Mouse (Mus musculus): Measurements from ENCODE around the gene Pip5k1b. TPM values are rescaled to one million over a fixed set of nuclear protein-coding genes. Genes with fewer than 3 reads are reported as not detected.

Gene Pip5k1b
- polyA plus RNA-seq, 1 experiment: 0.24 TPM

GRCm38 (mm10) chr19:24378470-24378869 is 177.2 kb downstream of the Pip5k1b start:
- Histone ChIP-seq H3K4me3 (no peak overlapping the region), H3K27me3 (ENCODE audit: control insufficient read depth, insufficient read depth, insufficient read length) (no peaks in the 10 kb centered on the region), H3K4me2 (ENCODE audit: low read depth) (no peak overlapping the region), H3K79me2 (ENCODE audit: control insufficient read depth, insufficient read depth) (no peaks in the 10 kb centered on the region), H3K36me3 (ENCODE audit: control insufficient read depth, insufficient read depth) (no peaks in the 10 kb centered on the region), H3ac (ENCODE audit: control insufficient read depth, insufficient read length) (no peak overlapping the region)
- TF ChIP-seq SRF (IDR thresholded peaks at IDR 0.05; ENCODE audit: control insufficient read depth, insufficient read length, low read depth): no peak
- no peak for TF ChIP-seq MYOG (IDR thresholded peaks at IDR 0.05; ENCODE audit: control insufficient read depth in 1 of 3, insufficient read depth in 1 of 3, insufficient read length in 2 of 3, low read depth in 2 of 3)
- TF ChIP-seq MYOD1 (IDR thresholded peaks at IDR 0.05; ENCODE audit: control insufficient read depth in 1 of 3, insufficient read length in 2 of 3, low read depth in 2 of 3): no peak
- no peak for TF ChIP-seq CEBPB (IDR thresholded peaks at IDR 0.05; ENCODE audit: insufficient read depth, poor library complexity, severe bottlenecking)
- no peak for TF ChIP-seq TCF3 (IDR thresholded peaks at IDR 0.05; ENCODE audit: insufficient read length, low read depth)
- TF ChIP-seq POLR2A (IDR thresholded peaks at IDR 0.05; ENCODE audit: insufficient read length, low read depth): no peak
- no peak for TF ChIP-seq POLR2AphosphoS2 (IDR thresholded peaks at IDR 0.05; ENCODE audit: insufficient read length, low read depth)
- no peak for TF ChIP-seq TCF12 (IDR thresholded peaks at IDR 0.05; ENCODE audit: insufficient read depth, poor library complexity, severe bottlenecking)
- no peak for TF ChIP-seq E2F4 (IDR thresholded peaks at IDR 0.05; ENCODE audit: insufficient read depth)
- TF ChIP-seq MAX (IDR thresholded peaks at IDR 0.05; ENCODE audit: low read depth): no peak
- TF ChIP-seq USF1 (IDR thresholded peaks at IDR 0.05; ENCODE audit: low read depth): no peak
- TF ChIP-seq REST (IDR thresholded peaks at IDR 0.05; ENCODE audit: insufficient read depth, insufficient read length): no peak

DNA sequence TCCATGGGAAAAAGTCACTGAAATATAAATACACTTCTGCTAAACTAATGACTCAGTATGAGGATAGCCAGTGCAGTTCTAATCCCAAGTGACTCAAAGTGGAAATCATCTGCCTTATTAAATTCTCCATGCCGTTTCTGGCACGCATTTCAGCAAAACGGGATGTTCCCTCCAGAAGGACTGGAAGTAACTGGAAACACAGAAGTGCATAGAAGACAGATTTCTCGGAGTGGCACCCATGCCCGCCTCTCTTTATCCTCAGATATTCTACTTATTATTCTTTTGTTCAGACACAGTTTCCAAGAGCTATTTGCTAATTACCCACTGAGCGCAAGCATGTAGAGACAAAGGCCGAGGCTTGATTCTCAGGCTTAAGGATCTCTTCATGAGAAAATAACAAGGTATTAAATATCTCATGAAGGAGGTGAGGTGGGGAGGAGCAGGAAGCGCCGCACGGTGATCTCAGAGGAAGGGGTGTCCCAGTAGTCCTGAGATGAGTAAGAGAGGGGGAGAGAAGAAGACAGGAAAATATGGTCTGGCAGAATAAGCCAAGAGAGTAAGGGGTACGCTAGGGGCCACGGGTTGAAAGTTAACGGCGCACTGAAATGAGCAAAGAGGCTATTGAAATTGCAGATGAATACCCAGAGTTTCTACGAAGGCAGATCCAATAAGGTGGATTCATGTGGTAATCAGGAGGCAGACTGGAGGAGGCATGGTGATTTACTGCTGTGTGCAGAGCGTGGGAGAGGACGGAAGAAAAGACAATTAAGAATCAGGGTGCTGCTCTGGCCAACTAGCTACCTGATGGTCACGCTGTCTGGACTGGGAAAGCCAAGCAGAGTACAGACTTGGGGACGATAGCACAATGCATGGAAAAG is 183.7 kb downstream of the Pip5k1b start:
- Histone ChIP-seq H3K4me2 (ENCODE audit: low read depth) (peak overlapping the region; percentile 2), H3K4me3 (no peak overlapping the region), H3K79me2 (ENCODE audit: control insufficient read depth, insufficient read depth) (no peaks in the 10 kb centered on the region), H3ac (ENCODE audit: control insufficient read depth, insufficient read length) (no peak overlapping the region), H3K27me3 (ENCODE audit: control insufficient read depth, insufficient read depth, insufficient read length) (no peaks in the 10 kb centered on the region), H3K36me3 (ENCODE audit: control insufficient read depth, insufficient read depth) (no peaks in the 10 kb centered on the region)
- TF ChIP-seq E2F4 (IDR thresholded peaks at IDR 0.05; ENCODE audit: insufficient read depth) (no peak), POLR2AphosphoS2 (IDR thresholded peaks at IDR 0.05; ENCODE audit: insufficient read length, low read depth) (no peak), USF1 (IDR thresholded peaks at IDR 0.05; ENCODE audit: low read depth) (no peak), MYOG (IDR thresholded peaks at IDR 0.05; ENCODE audit: control insufficient read depth in 1 of 3, insufficient read depth in 1 of 3, insufficient read length in 2 of 3, low read depth in 2 of 3) (no peak), MAX (IDR thresholded peaks at IDR 0.05; ENCODE audit: low read depth) (no peak), CEBPB (IDR thresholded peaks at IDR 0.05; ENCODE audit: insufficient read depth, poor library complexity, severe bottlenecking) (no peak), REST (IDR thresholded peaks at IDR 0.05; ENCODE audit: insufficient read depth, insufficient read length) (no peak), TCF12 (IDR thresholded peaks at IDR 0.05; ENCODE audit: insufficient read depth, poor library complexity, severe bottlenecking) (no peak), TCF3 (IDR thresholded peaks at IDR 0.05; ENCODE audit: insufficient read length, low read depth) (no peak), POLR2A (IDR thresholded peaks at IDR 0.05; ENCODE audit: insufficient read length, low read depth) (no peak), SRF (IDR thresholded peaks at IDR 0.05; ENCODE audit: control insufficient read depth, insufficient read length, low read depth) (no peak)

- Histone ChIP-seq H3K4me3 (no peak overlapping the region), H3ac (ENCODE audit: control insufficient read depth, insufficient read length) (no peak overlapping the region), H3K79me2 (ENCODE audit: control insufficient read depth, insufficient read depth) (no peaks in the 10 kb centered on the region), H3K36me3 (ENCODE audit: control insufficient read depth, insufficient read depth) (no peaks in the 10 kb centered on the region), H3K27me3 (ENCODE audit: control insufficient read depth, insufficient read depth, insufficient read length) (no peaks in the 10 kb centered on the region), H3K4me2 (ENCODE audit: low read depth) (no peak overlapping the region)
- TF ChIP-seq MYOD1 (IDR thresholded peaks at IDR 0.05; ENCODE audit: control insufficient read depth in 1 of 3, insufficient read length in 2 of 3, low read depth in 2 of 3) (no peak), SRF (IDR thresholded peaks at IDR 0.05; ENCODE audit: control insufficient read depth, insufficient read length, low read depth) (no peak), E2F4 (IDR thresholded peaks at IDR 0.05; ENCODE audit: insufficient read depth) (no peak), TCF3 (IDR thresholded peaks at IDR 0.05; ENCODE audit: insufficient read length, low read depth) (no peak), TCF12 (IDR thresholded peaks at IDR 0.05; ENCODE audit: insufficient read depth, poor library complexity, severe bottlenecking) (no peak)
These were observed 187.3 kb downstream of the Pip5k1b start for GRCm38 (mm10) chr19:24368419-24368818.

GRCm38 (mm10) chr19:24367722-24368121 is 187.9 kb downstream of the Pip5k1b start:
- Histone ChIP-seq H3K27me3 (ENCODE audit: control insufficient read depth, insufficient read depth, insufficient read length) (no peaks in the 10 kb centered on the region), H3K4me2 (ENCODE audit: low read depth) (no peak overlapping the region), H3K36me3 (ENCODE audit: control insufficient read depth, insufficient read depth) (no peaks in the 10 kb centered on the region), H3ac (ENCODE audit: control insufficient read depth, insufficient read length) (no peak overlapping the region), H3K4me3 (no peak overlapping the region), H3K79me2 (ENCODE audit: control insufficient read depth, insufficient read depth) (no peaks in the 10 kb centered on the region)
- no peak for TF ChIP-seq MYOD1 (IDR thresholded peaks at IDR 0.05; ENCODE audit: control insufficient read depth in 1 of 3, insufficient read length in 2 of 3, low read depth in 2 of 3)
- no peak for TF ChIP-seq REST (IDR thresholded peaks at IDR 0.05; ENCODE audit: insufficient read depth, insufficient read length)
- no peak for TF ChIP-seq USF1 (IDR thresholded peaks at IDR 0.05; ENCODE audit: low read depth)
- no peak for TF ChIP-seq POLR2AphosphoS2 (IDR thresholded peaks at IDR 0.05; ENCODE audit: insufficient read length, low read depth)
- no peak for TF ChIP-seq SRF (IDR thresholded peaks at IDR 0.05; ENCODE audit: control insufficient read depth, insufficient read length, low read depth)
- TF ChIP-seq POLR2A (IDR thresholded peaks at IDR 0.05; ENCODE audit: insufficient read length, low read depth): no peak
- no peak for TF ChIP-seq TCF12 (IDR thresholded peaks at IDR 0.05; ENCODE audit: insufficient read depth, poor library complexity, severe bottlenecking)
- no peak for TF ChIP-seq MAX (IDR thresholded peaks at IDR 0.05; ENCODE audit: low read depth)

Measured in myocyte (in vitro differentiated cells).